Mouse (Mus musculus): ENCODE data around the gene Kcnb1. TPM values are rescaled to one million over a fixed set of nuclear protein-coding genes. Genes with fewer than 3 reads are reported as not detected.
A peak's percentile ranks its signal among the peaks of the same experiment; 100 is the strongest.

Gene Kcnb1
- total RNA-seq, 2 experiments from 2014 or later, result 62.0 to 69.6 TPM

- DNase-seq (ENCODE audit: low spot score in 2 of 2), result no peak
These were observed 59.7 kb downstream of the Kcnb1 start for GRCm38 (mm10) chr2:167130050-167130770.

GRCm38 (mm10) chr2:167129608-167129955 is 60.4 kb downstream of the Kcnb1 start:
- DNase-seq (ENCODE audit: low spot score in 2 of 2), result peak in 1 of 2 experiments; percentile 47

- DNase-seq (ENCODE audit: low spot score in 2 of 2), result no peak
These were observed 61.0 kb downstream of the Kcnb1 start for GRCm38 (mm10) chr2:167128699-167129607.

GRCm38 (mm10) chr2:167127404-167127803 is 62.6 kb downstream of the Kcnb1 start:
- no peak for DNase-seq (ENCODE audit: low spot score in 2 of 2)

GRCm38 (mm10) chr2:167125781-167126180 is 64.2 kb downstream of the Kcnb1 start:
- no peak for DNase-seq (ENCODE audit: low spot score in 2 of 2)

GRCm38 (mm10) chr2:167123936-167124335 is 66.0 kb downstream of the Kcnb1 start:
- no peak for DNase-seq (ENCODE audit: low spot score in 2 of 2)

- no peak for DNase-seq (ENCODE audit: low spot score in 2 of 2)
These were observed 67.2 kb downstream of the Kcnb1 start for GRCm38 (mm10) chr2:167122737-167123136.

GRCm38 (mm10) chr2:167121996-167122395 is 68.0 kb downstream of the Kcnb1 start:
- no peak for DNase-seq (ENCODE audit: low spot score in 2 of 2)

GRCm38 (mm10) chr2:167121228-167121627 is 68.7 kb downstream of the Kcnb1 start:
- DNase-seq (ENCODE audit: low spot score in 2 of 2), result no peak

- DNase-seq (ENCODE audit: low spot score in 2 of 2), result no peak
These were observed 69.6 kb downstream of the Kcnb1 start for GRCm38 (mm10) chr2:167120186-167120830.

GRCm38 (mm10) chr2:167118046-167118445 is 71.9 kb downstream of the Kcnb1 start:
- DNase-seq (ENCODE audit: low spot score in 2 of 2), result no peak

GRCm38 (mm10) chr2:167112737-167113136 is 77.2 kb downstream of the Kcnb1 start:
- peak; percentile 78 to 79 for DNase-seq (ENCODE audit: low spot score in 2 of 2)

- DNase-seq (ENCODE audit: low spot score in 2 of 2), result no peak
These were observed 77.7 kb downstream of the Kcnb1 start for GRCm38 (mm10) chr2:167112259-167112658.

- no peak for DNase-seq (ENCODE audit: low spot score in 2 of 2)
These were observed 80.4 kb downstream of the Kcnb1 start for GRCm38 (mm10) chr2:167109506-167109905.

GRCm38 (mm10) chr2:167103546-167103945 is 86.4 kb downstream of the Kcnb1 start:
- DNase-seq (ENCODE audit: low spot score in 2 of 2), result no peak

- DNase-seq (ENCODE audit: low spot score in 2 of 2), result no peak
These were observed 88.1 kb downstream of the Kcnb1 start for GRCm38 (mm10) chr2:167101743-167102441.

GRCm38 (mm10) chr2:167094688-167095087 is 95.3 kb downstream of the Kcnb1 start:
- DNase-seq (ENCODE audit: low spot score in 2 of 2), result no peak

- no peak for DNase-seq (ENCODE audit: low spot score in 2 of 2)
These were observed 96.6 kb downstream of the Kcnb1 start for GRCm38 (mm10) chr2:167093171-167093900.

- DNase-seq (ENCODE audit: low spot score in 2 of 2), result no peak
These were observed 99.7 kb downstream of the Kcnb1 start for GRCm38 (mm10) chr2:167090271-167090670.

GRCm38 (mm10) chr2:167086836-167087235 is 103.1 kb downstream of the Kcnb1 start:
- DNase-seq (ENCODE audit: low spot score in 2 of 2), result no peak
